Mouse (Mus musculus): ENCODE results near the gene Trem1.

DNA sequence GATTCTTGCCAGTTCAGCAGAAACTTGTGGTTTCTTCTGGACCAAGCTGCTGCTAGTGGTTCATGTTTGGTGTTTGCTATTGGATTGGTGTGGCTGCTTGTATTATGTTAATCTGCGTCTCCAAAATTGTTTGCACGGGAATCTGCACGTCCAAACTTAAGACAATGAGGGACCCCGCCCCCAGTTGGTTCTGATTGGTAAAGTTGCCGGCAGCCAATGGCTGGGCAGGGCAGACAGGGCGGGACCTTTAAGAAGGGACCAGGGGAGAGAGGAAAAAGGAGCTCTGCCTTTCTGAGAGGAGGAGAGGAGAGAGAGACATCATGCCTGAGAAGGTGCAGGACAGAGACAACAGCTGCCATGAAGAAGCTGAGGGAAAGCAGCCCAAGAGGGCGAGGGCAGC, 43.2 kb downstream of the Trem1 start:
- TF ChIP-seq CTCF (conservative IDR thresholded peaks at IDR 0.05; ENCODE audit: low read length) (no peak), POU5F1 (IDR thresholded peaks at IDR 0.05; ENCODE audit: borderline replicate concordance, low read length) (no peak), NANOG (IDR thresholded peaks at IDR 0.05; ENCODE audit: borderline replicate concordance, low read length) (no peak)
